Mouse (Mus musculus): ENCODE measurements at regions not wholly inside any gene's neighbourhood (a gene's known extent, or its start where the extent isn't known, plus 50 kb on each side); places are given as distances from the start of the nearest gene placed in this dataset.

GRCm38 (mm10) chr1:194108132-194108531 lies 509.9 kb upstream of the Plxna2 start:
- no peak for TF ChIP-seq CTCF (IDR thresholded peaks at IDR 0.05)
- H3K4me3 ChIP-seq: no peak overlapping the region
- H3K27ac ChIP-seq: no peak overlapping the region
- intact Hi-C loops (cut with DNase I): no loop called here
- no peak for DNase-seq

DNA sequence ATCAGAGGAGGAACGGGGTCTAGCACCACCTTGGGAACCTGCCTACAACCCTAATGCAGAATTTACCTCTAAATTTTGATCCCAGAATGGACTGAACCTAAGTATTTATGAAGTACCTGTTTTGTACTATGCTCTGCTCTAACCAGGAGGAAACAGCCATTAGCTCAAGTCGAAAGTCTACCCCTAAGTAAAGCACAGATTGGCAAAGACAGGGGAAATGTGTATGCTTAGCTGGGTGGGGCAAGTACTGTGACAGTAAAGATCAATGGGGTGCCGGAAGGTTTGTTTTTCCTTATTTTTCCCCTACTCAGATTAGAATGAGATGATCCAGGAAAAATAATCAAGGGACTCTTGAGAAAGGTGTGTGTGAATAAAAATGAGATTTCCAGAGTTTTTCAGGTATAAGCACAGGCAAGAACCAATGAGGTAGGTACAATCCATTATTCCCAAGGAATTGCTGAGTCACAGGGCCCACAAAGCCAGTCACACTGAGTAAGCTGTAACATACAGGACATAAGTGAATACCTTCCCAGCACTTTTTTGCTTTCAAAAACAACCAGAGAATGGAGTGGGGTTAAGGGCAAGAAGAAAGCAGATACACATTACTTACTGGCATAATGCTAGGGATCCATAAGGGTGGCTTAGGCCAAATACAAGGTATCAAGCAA lies 510.6 kb upstream of the Plxna2 start:
- intact Hi-C loops (cut with DNase I): no loop called here
- H3K4me3 ChIP-seq: no peak overlapping the region

GRCm38 (mm10) chr1:194089918-194090548 lies 528.0 kb upstream of the Plxna2 start:
- Histone ChIP-seq H3K27ac (no peak overlapping the region), H3K4me3 (no peak overlapping the region)
- no peak for DNase-seq
- TF ChIP-seq CTCF (IDR thresholded peaks at IDR 0.05): no peak
- intact Hi-C loops (cut with DNase I): no loop called here

More for the DNA sequence above, 510.6 kb upstream of the Plxna2 start:
- no peak for DNase-seq
- TF ChIP-seq CTCF (IDR thresholded peaks at IDR 0.05): no peak
- no peak overlapping the region for H3K27ac ChIP-seq

DNA sequence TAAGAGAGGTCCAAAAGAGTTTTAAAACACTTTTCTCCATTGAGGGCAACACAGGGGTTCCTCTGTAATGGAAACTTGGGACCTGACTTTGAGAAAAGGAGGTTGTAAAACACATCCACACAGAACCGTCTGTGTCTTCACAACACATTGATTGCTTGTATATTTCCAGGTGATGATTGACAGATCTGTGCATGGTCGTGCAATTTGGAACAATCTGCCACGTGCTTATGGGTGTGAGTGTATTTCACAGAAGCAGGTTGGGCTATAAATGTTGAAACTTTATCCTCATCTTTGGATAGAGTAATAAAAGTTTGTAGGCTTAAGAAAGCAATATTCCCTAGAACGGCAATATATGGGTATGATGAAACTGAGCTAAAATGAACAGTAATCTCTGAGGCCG lies 559.5 kb upstream of the Plxna2 start:
- no peak for TF ChIP-seq CTCF (IDR thresholded peaks at IDR 0.05)
- no peak overlapping the region for H3K4me3 ChIP-seq
- no peak overlapping the region for H3K27ac ChIP-seq
- DNase-seq: no peak
- intact Hi-C loops (cut with DNase I): no loop called here

- DNase-seq: no peak
- intact Hi-C loops (cut with DNase I): no loop called here
- Histone ChIP-seq H3K4me3 (no peak overlapping the region), H3K27ac (no peak overlapping the region)
- no peak for TF ChIP-seq CTCF (IDR thresholded peaks at IDR 0.05)
Measured at GRCm38 (mm10) chr1:194056544-194056943, 561.5 kb upstream of the Plxna2 start.

GRCm38 (mm10) chr1:194049746-194050351 lies 568.2 kb upstream of the Plxna2 start:
- no peak for TF ChIP-seq CTCF (IDR thresholded peaks at IDR 0.05)
- Histone ChIP-seq H3K4me3 (no peak overlapping the region), H3K27ac (no peak overlapping the region)
- intact Hi-C loops (cut with DNase I): no loop called here
- DNase-seq: no peak

- DNase-seq: no peak
- Histone ChIP-seq H3K27ac (no peak overlapping the region), H3K4me3 (no peak overlapping the region)
- no peak for TF ChIP-seq CTCF (IDR thresholded peaks at IDR 0.05)
- intact Hi-C loops (cut with DNase I): no loop called here
Measured at GRCm38 (mm10) chr1:194041393-194042352, 576.3 kb upstream of the Plxna2 start.

DNA sequence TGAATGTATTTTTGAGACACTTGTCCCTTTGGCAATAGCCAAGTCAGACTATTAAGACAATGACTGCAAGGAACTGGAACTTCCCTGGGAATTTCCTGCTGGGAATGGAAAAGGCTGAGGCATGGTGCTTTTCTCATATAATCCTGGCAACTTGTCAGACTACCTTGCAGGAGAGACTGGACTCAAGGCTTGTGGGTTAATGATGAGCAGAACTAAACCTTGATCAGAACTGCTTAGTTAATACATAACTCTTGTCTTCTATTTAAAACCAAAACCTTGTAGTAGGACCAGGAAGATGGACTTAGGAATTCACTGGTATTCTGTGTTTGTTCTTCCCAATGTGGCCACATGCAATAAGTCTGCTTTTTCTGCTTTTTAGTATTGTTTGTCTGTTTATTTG lies 579.3 kb upstream of the Plxna2 start:
- no peak for DNase-seq
- intact Hi-C loops (cut with DNase I): no loop called here
- no peak overlapping the region for H3K4me3 ChIP-seq
- no peak overlapping the region for H3K27ac ChIP-seq
- no peak for TF ChIP-seq CTCF (IDR thresholded peaks at IDR 0.05)

- intact Hi-C loops (cut with DNase I): no loop called here
- Histone ChIP-seq H3K27ac (no peak overlapping the region), H3K4me3 (no peak overlapping the region)
- no peak for TF ChIP-seq CTCF (IDR thresholded peaks at IDR 0.05)
- DNase-seq: no peak
Measured at GRCm38 (mm10) chr1:194034199-194034883, 583.7 kb upstream of the Plxna2 start.

DNA sequence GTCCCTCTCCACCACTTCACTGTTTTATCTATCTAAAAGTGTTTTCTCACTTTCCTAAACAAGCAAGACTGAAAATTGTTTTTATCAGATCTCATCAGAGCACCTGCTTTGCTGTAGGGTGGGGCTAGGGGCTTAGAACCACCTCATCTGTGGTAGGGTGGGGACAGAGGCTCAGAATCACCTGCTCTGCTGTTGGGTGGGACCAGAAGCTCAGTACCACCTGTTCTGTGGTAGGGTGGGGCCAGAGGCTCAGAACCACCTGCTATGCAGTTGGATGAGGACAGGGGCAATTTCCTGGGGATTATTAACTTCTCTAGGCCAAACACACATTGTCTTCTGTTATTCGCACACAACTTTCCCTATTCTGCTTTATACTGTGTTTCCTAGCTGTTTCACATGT lies 585.4 kb upstream of the Plxna2 start:
- Histone ChIP-seq H3K27ac (no peak overlapping the region), H3K4me3 (no peak overlapping the region)
- intact Hi-C loops (cut with DNase I): no loop called here
- TF ChIP-seq CTCF (IDR thresholded peaks at IDR 0.05): no peak
- DNase-seq: no peak

GRCm38 (mm10) chr1:194030651-194031228 lies 587.3 kb upstream of the Plxna2 start:
- no peak for DNase-seq
- TF ChIP-seq CTCF (IDR thresholded peaks at IDR 0.05): no peak
- Histone ChIP-seq H3K4me3 (no peak overlapping the region), H3K27ac (no peak overlapping the region)
- intact Hi-C loops (cut with DNase I): no loop called here

All from gastrocnemius, adult 2 months (tissue).